Mouse (Mus musculus): ENCODE measurements around the gene Khk. TPM values are rescaled to one million over a fixed set of nuclear protein-coding genes. Genes with fewer than 3 reads are reported as not detected.

Gene Khk
- total RNA-seq, 2 experiments from 2014 or later, result 8.3 to 9.1 TPM

- intact Hi-C loops (cut with DNase I), result loop anchor here (10.0 kb wide), 1 partner anchor 195 kb away; the partner anchor contains the start of gene Dpysl5
- no peak for DNase-seq (ENCODE audit: low spot score in 2 of 2)
Measured at GRCm38 (mm10) chr5:30909863-30910262, 11.4 kb upstream of the Khk start.

DNA sequence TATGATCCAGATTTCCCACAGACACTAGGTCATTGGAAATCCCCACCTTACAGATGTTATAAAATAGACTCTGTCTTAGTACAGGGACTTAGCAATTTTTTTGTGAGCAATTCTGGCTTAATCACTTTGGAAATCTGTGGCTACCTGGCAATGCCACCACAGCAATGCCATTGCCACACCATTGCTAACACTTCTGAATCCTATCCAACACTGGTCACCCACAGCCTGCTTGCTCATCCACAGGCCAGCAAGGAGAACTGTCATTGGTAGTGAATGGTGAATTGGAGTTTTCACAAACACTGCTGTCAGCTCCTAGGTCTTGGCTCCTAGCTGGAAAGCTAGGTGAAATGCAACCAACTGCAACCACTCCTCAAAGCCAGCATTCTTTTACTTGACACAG is 10.8 kb upstream of the Khk start:
- DNase-seq (ENCODE audit: low spot score in 2 of 2), result no peak
- intact Hi-C loops (cut with DNase I), result loop anchor here (10.0 kb wide), 1 partner anchor 196 kb away; the partner anchor contains the start of gene Dpysl5

DNA sequence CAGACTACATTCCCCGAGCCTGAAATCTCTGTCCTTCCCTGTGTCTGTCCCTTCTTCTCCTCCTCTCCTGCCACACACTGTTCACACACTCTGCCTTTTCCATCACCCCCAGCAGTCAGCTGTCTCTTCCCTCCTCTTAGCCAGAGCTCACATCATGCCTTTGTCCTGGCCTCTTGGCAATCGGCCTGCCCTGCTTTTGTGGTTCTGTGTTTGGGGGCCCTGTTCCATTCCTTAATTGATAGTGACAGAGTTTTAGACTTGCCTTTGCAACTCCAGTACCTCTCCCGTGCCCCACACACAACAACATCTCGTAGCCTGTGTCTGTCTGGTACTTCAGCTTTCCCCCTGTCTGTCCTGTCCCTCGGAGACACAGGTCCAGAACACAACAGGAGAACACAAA is 9.1 kb upstream of the Khk start:
- intact Hi-C loops (cut with DNase I), result loop anchor here (10.0 kb wide), 1 partner anchor 197 kb away; the partner anchor contains the start of gene Dpysl5
- DNase-seq (ENCODE audit: low spot score in 2 of 2), result no peak

DNA sequence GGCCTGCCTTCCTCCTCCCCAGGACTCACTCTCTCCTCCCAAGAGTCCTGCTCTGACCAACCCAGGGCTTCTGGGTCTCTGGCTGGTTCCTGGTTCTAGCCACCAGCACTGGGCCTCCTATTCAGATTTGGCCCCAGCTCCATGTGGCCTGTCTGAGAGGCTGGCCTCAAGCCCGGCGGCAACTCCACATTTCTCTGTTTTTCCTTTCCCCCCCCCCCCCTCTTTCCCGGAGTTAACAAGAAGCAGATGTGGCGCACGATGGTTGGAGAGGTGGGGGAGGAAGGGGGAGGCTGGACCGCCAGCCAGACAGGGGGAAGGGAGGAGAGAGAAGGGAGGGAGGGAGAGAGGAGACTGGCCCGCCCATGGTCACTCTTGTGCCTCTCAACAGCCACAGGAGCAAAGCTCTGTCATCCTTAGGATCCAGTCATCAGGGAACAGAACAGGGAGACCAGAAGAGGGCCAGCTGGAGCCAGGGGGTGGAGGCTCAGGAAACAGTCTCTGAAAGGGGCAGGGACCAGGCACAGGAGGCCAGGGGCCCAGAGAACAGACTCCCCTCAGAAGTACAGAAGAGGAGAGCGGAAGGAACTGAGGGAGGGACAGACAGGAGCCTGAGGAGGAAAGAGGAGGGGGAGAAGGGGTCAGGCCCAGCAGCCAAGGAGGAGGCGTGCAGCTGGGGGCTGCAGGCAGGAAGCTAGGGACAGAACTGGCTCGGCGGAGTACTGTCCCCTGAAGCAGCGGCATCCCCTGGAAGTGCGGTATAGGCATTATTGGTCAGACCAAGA is 8.0 kb upstream of the Khk start, which contains the start of gene Emilin1:
Emilin1 (plus strand) TSS at position 343 of the 782 bp plus-strand sequence.
- DNase-seq (ENCODE audit: low spot score in 2 of 2), result no peak
- intact Hi-C loops (cut with DNase I), result loop anchor here (10.0 kb wide), 1 partner anchor 198 kb away; the partner anchor contains the start of gene Dpysl5

DNA sequence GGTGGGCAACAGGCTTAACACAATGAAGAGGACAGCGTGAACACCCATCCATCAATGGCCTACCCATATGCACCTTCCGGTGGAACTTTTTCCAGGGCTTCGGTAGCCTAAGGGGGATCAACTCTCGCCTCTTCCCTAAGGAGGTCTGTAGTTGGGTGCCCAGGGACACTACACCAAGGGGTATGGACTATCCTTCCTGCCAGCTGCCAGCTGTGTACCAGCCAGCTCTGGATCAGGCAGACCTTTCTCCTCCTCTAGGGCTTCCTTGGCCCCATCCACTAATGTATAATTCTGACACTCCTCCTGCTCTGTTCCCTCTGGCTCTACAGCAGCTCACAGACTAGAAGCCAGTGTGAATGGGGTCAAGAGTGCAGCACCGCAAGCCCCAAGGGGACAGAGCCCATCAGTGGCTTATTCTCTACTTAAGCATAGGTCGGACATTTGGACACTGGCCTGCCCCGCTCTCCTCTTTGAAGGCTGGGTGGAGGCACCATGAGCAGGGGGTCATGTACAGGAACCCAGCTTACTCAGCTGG is 7.1 kb upstream of the Khk start:
- intact Hi-C loops (cut with DNase I), result loop anchor here (10.0 kb wide), 1 partner anchor 199 kb away; the partner anchor contains the start of gene Dpysl5
- no peak for DNase-seq (ENCODE audit: low spot score in 2 of 2)

- intact Hi-C loops (cut with DNase I), result loop anchor here (5.0 to 10.0 kb wide), 2 partner anchors 108 to 200 kb away; partner anchors contain the start of gene Dpysl5
- DNase-seq (ENCODE audit: low spot score in 2 of 2), result no peak
Measured at GRCm38 (mm10) chr5:30914849-30915248, 6.4 kb upstream of the Khk start.

DNA sequence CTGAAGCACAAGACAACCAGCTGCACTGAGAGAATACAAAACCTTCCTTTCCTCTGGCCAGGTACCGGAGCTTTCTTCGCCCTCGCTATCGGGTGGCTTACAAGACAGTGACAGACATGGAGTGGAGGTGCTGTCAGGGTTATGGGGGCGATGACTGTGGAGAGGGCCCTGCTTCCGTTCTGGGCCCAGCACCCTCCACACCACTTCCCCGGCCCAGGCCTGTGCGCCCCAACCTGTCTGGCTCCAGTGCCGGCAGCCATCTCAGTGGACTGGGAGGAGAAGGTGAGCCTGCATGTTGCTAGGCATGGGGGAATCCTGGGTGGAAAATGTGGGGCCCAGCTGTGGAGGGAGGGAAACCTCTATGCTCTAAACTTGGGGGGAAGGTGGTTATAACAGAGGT is 5.8 kb upstream of the Khk start:
- intact Hi-C loops (cut with DNase I), result loop anchor here (5.0 to 10.0 kb wide), 2 partner anchors 108 to 201 kb away; partner anchors contain the start of gene Dpysl5
- DNase-seq (ENCODE audit: low spot score in 2 of 2), result no peak

DNA sequence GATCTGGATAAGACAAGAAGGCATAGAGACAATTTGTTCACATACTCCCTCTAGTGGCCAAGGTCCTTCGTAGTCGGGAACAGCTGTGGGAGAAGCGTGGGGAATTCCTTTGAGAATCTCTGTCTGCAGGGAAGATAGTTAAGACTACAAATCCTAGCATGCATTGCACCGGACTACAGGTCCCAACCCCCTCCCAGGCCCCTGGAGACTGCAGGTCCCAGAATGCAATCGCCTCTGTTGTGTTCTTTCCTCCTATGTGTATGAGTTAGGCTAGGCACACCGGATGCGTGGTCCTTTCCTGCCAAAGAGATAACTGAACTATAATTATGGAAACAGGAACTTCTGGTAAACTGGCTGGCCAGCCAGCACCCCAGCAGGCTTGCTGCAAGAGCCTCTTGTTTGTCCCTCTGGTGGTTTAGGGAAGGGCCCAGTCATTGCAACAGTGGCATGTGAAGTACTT is 5.2 kb upstream of the Khk start:
- intact Hi-C loops (cut with DNase I), result loop anchor here (5.0 to 10.0 kb wide), 2 partner anchors 109 to 201 kb away; partner anchors contain the start of gene Dpysl5
- peak; percentile 91 to 97 for DNase-seq (ENCODE audit: low spot score in 2 of 2)

GRCm38 (mm10) chr5:30916841-30917240 is 4.4 kb upstream of the Khk start:
- no peak for DNase-seq (ENCODE audit: low spot score in 2 of 2)
- intact Hi-C loops (cut with DNase I), result loop anchor here (5.0 to 10.0 kb wide), 2 partner anchors 110 to 202 kb away; partner anchors contain the start of gene Dpysl5

DNA sequence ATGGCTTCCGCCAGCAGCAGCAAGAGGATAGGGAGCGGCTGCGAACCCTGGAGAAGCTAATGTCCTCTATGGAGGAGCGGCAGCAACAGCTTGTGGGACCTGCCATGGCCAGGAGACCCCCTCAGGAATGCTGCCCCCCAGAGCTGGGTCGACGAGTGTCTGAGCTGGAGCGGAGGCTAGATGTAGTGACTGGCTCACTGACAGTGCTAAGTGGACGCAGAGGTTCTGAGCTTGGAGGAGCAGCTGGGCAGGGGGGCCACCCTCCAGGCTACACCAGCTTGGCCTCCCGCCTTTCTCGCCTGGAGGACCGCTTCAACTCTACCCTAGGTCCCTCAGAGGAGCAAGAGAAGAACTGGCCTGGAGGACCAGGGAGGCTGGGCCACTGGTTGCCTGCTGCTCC is 3.9 kb upstream of the Khk start:
- intact Hi-C loops (cut with DNase I), result loop anchor here (5.0 to 10.0 kb wide), 2 partner anchors 110 to 203 kb away; partner anchors contain the start of gene Dpysl5
- DNase-seq (ENCODE audit: low spot score in 2 of 2), result no peak

DNA sequence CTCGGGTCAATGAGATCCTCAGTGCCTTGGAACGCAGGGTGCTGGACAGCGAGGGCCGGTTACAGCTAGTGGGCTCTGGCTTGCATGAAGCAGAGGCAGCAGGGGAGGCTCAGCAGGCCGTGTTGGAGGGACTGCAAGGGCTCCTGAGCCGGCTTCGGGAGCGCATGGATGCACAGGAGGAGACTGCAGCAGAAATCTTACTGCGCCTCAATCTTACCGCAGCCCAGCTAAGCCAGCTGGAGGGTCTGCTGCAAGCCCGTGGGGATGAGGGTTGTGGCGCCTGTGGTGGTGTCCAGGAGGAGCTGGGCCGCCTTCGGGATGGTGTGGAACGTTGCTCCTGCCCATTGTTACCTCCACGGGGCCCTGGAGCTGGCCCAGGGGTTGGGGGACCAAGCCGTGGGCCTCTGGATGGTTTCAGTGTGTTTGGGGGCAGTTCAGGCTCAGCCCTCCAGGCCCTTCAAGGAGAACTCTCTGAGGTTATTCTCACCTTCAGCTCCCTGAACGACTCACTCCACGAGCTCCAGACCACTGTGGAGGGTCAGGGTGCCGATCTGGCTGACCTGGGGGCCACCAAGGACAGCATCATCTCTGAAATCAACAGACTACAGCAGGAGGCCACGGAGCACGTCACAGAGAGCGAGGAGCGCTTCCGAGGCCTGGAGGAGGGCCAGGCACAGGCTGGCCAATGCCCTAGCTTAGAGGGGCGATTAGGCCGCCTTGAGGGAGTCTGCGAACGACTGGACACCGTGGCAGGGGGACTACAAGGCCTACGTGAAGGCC is 3.1 kb upstream of the Khk start:
- DNase-seq (ENCODE audit: low spot score in 2 of 2), result no peak
- intact Hi-C loops (cut with DNase I), result loop anchor here (5.0 to 10.0 kb wide), 2 partner anchors 111 to 203 kb away; partner anchors contain the start of gene Dpysl5

GRCm38 (mm10) chr5:30918691-30919090 is 2.5 kb upstream of the Khk start:
- intact Hi-C loops (cut with DNase I), result loop anchor here (5.0 to 10.0 kb wide), 2 partner anchors 111 to 204 kb away; partner anchors contain the start of gene Dpysl5
- DNase-seq (ENCODE audit: low spot score in 2 of 2), result no peak

DNA sequence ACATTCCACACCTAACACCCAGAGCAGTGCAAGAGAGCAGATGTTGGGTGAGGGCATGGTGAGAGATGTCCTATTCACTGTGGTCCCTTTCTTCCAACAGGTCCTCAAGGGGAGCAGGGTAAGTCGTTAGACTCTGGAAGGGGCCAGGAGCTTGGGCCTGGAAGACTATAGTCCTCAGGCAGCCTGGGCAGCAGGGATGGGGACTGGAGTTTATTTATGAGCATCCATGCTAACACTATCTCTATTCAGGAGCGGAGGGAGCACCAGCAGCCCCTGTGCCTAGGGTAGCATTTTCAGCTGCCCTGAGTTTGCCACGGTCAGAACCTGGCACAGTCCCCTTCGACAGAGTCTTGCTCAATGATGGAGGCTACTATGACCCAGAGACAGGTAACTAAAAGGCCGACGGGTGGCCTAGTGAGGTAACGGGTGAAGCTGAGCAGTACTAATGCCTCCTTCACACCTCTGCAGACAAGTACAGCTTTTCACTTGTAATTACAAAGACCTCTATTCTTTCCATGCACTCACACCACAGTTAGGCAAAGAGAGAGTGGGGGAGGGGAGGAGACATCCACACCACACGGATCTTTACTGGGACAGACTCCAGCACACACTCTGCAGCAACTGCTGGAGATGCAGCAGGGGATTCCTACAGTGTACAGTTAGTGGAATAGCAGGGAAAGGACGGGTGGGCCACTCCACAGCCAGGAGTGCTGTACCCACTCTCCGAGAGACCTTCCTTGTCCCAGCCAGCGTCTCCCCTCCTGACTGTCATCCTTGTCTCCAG is 1.2 kb upstream of the Khk start:
- peak in 1 of 2 experiments; percentile 59 for DNase-seq (ENCODE audit: low spot score in 2 of 2)
- intact Hi-C loops (cut with DNase I), result loop anchor here (5.0 to 10.0 kb wide), 2 partner anchors 113 to 205 kb away; partner anchors contain the start of gene Dpysl5

GRCm38 (mm10) chr5:30920621-30921020 is 610 bp upstream of the Khk start:
- DNase-seq (ENCODE audit: low spot score in 2 of 2), result no peak
- intact Hi-C loops (cut with DNase I), result no loop called here

GRCm38 (mm10) chr5:30922581-30923041 is 1.4 kb downstream of the Khk start:
- DNase-seq (ENCODE audit: low spot score in 2 of 2), result no peak
- intact Hi-C loops (cut with DNase I), result no loop called here

GRCm38 (mm10) chr5:30923119-30923518 is 1.9 kb downstream of the Khk start:
- no peak for DNase-seq (ENCODE audit: low spot score in 2 of 2)
- intact Hi-C loops (cut with DNase I), result no loop called here

DNA sequence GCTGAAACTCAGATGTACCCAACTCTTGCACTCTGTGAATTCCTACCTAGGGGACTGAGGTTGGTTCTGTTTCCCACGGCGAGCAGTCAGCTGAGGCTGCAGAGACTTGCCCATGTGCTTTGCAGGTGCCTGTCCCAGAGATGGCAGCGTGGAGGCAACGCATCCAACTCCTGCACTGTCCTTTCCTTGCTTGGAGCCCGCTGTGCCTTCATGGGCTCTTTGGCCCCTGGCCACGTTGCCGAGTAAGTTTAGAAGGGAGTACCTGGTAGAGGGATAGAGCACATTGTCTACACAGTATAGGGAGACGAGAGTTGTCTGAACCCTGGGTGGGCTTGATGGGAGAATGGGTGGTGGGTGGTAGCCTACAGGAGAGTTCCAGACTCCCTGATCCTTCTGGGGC is 3.4 kb downstream of the Khk start:
- DNase-seq (ENCODE audit: low spot score in 2 of 2), result no peak
- intact Hi-C loops (cut with DNase I), result no loop called here

- intact Hi-C loops (cut with DNase I), result no loop called here
- DNase-seq (ENCODE audit: low spot score in 2 of 2), result no peak
Measured at GRCm38 (mm10) chr5:30925217-30925616, 4.0 kb downstream of the Khk start.

All from left cerebral cortex, postnatal 14 days (tissue).